ENCODE assay signal across 8 mouse cellular contexts in genomic region chr5:122132167-122133049, GRCm38 (mm10). TPM values are rescaled to one million over a fixed set of nuclear protein-coding genes. Genes with fewer than 3 reads are reported as not detected.
A peak's percentile ranks its signal among the peaks of the same experiment; 100 is the strongest.
DNase-seq lines count a peak whose midpoint lies in the region; ATAC-seq and TF ChIP-seq lines count a peak whose summit lies in the region.

No protein-coding gene starts in this region.

- WGBS in heart, adult 2 months: 30% methylated on average over 26 of the region's 26 CpGs
- WGBS in forebrain, postnatal 0 days: 21% methylated on average over 26 of the region's 26 CpGs
- 31% methylated on average over 24 of the region's 26 CpGs for WGBS in macrophage (ENCODE audit: missing documents)

- no peak for ATAC-seq in forebrain, postnatal 0 days
- no peak for ATAC-seq in granulocyte monocyte progenitor cell, adult 5-6 weeks (replicated peaks; ENCODE audit: poor library complexity, severe bottlenecking)

- in situ Hi-C loops in CH12.LX (cut with MboI; ENCODE audit: low pct_ligation_motif_present, low pct_unique_long_range_greater_than_20kb, low sequenced_read_pairs): loop anchor here (5.0 to 25.0 kb wide), 3 partner anchors 55 to 505 kb away; partner anchors contain the start of genes P2rx7 and Tctn1

- intact Hi-C loops in heart, adult 2 months (cut with DNase I): loop anchor here (5.0 kb wide), 2 partner anchors 110 to 130 kb away; partner anchors contain the start of gene Tctn1
- intact Hi-C loops in heart, postnatal 10 days (cut with DNase I): loop anchor here (5.0 kb wide), 2 partner anchors 210 to 260 kb away; partner anchors contain the start of gene Arpc3

- TF ChIP-seq RAD21 in CH12.LX (IDR thresholded peaks at IDR 0.05; ENCODE audit: low read depth, low read length): no peak

- H3K9me3 ChIP-seq in CH12.LX (replicated peaks; ENCODE audit: low read length): no peaks in the 10 kb centered on the region
- H3K9me3 ChIP-seq in forebrain, postnatal 0 days (ENCODE audit: low read length): no peaks in the 10 kb centered on the region

- H3K4me2 ChIP-seq in CH12.LX (ENCODE audit: insufficient read depth, low read depth, poor library complexity, severe bottlenecking): peak overlapping the region; percentile 41
- peak overlapping the region; percentile 48 for H3K4me2 ChIP-seq in forebrain, postnatal 0 days (ENCODE audit: low read depth)

- TF ChIP-seq CTCF in heart, adult 2 months (IDR thresholded peaks at IDR 0.05): no peak
- TF ChIP-seq CTCF in CH12.LX (conservative IDR thresholded peaks at IDR 0.05 in 1 of 2, IDR thresholded peaks at IDR 0.05 in 1 of 2; ENCODE audit: low read depth in 2 of 2, low read length in 2 of 2): no peak
- TF ChIP-seq CTCF in forebrain, postnatal 0 days (IDR thresholded peaks at IDR 0.05; ENCODE audit: low read depth): no peak

- TF ChIP-seq POLR2A in heart, adult 2 months (IDR thresholded peaks at IDR 0.05; ENCODE audit: insufficient read depth, low read depth, low read length): no peak
- TF ChIP-seq POLR2A in CH12.LX (IDR thresholded peaks at IDR 0.05; ENCODE audit: low read depth, low read length): no peak

- peaks cover 18% of the 10 kb centered on the region for H3K4me1 ChIP-seq in heart, adult 2 months (ENCODE audit: control insufficient read depth, insufficient read depth, low read length)
- H3K4me1 ChIP-seq in CH12.LX (ENCODE audit: control insufficient read depth in 1 of 2, insufficient read depth in 2 of 2): peaks cover 5 to 19% of the 10 kb centered on the region in 2 experiments
- H3K4me1 ChIP-seq in forebrain, postnatal 0 days (ENCODE audit: insufficient read depth): no peaks in the 10 kb centered on the region

- H3K9ac ChIP-seq in heart, adult 2 months (ENCODE audit: low read depth, low read length): peak overlapping the region; percentile 76
- H3K9ac ChIP-seq in CH12.LX (ENCODE audit: insufficient read depth, low read depth): peak overlapping the region; percentile 50
- H3K9ac ChIP-seq in forebrain, postnatal 0 days: no peak overlapping the region; the same call in 1 of the 2 replicates

- TF ChIP-seq EP300 in heart, adult 2 months (IDR thresholded peaks at IDR 0.05; ENCODE audit: insufficient read depth, low read depth, low read length): no peak
- TF ChIP-seq EP300 in CH12.LX (IDR thresholded peaks at IDR 0.05; ENCODE audit: low read length): no peak

- H3K4me3 ChIP-seq in heart, adult 2 months: peak overlapping the region; percentile 56
- H3K4me3 ChIP-seq in CH12.LX (replicated peaks in 1 of 3; ENCODE audit: low read depth in 2 of 3, low read length in 2 of 3, poor library complexity in 1 of 3) (peak overlapping the region; percentile 48 to 62 (median 51)), macrophage (ENCODE audit: inconsistent target) (peak overlapping the region; percentile 29)
- H3K4me3 ChIP-seq in forebrain, postnatal 0 days (ENCODE audit: low read depth, low read length): peak overlapping the region; percentile 25

- no peaks in the 10 kb centered on the region for H3K27me3 ChIP-seq in heart, adult 2 months (ENCODE audit: control insufficient read depth, insufficient read depth, low read length)
- peaks cover 4% of the 10 kb centered on the region for H3K27me3 ChIP-seq in CH12.LX (replicated peaks)
- H3K27me3 ChIP-seq in forebrain, postnatal 0 days (ENCODE audit: insufficient read depth, low read length): no peaks in the 10 kb centered on the region; the same call in 1 of the 2 replicates

- no peaks in the 10 kb centered on the region for H3K79me2 ChIP-seq in heart, adult 2 months (replicated peaks; ENCODE audit: control insufficient read depth, insufficient read depth, low read length)
- H3K79me2 ChIP-seq in CH12.LX (replicated peaks; ENCODE audit: control insufficient read depth, extremely low read depth, insufficient read depth, poor library complexity, severe bottlenecking): no peaks in the 10 kb centered on the region
- H3K79me2 ChIP-seq in macrophage (ENCODE audit: inconsistent target): no peaks in the 10 kb centered on the region

- dilution Hi-C loops in CH12.LX (cut with MboI; ENCODE audit: extremely low pct_ligation_motif_present, extremely low pct_unique_long_range_greater_than_20kb, low sequenced_read_pairs): no loop called here

- peak overlapping the region; percentile 12; the same call in 1 of the 2 replicates for H3K27ac ChIP-seq in heart, adult 2 months
- H3K27ac ChIP-seq in CH12.LX (ENCODE audit: insufficient read depth, low read depth) (no peak overlapping the region), macrophage (no peak overlapping the region)
- no peak overlapping the region for H3K27ac ChIP-seq in forebrain, postnatal 0 days (ENCODE audit: low read depth, low read length)

- peak in 1 of 2 experiments; percentile 21 for DNase-seq in heart, adult 2 months
- no peak for DNase-seq in heart, postnatal 10 days
- no peak for DNase-seq in CH12.LX (ENCODE audit: extremely low read depth)
- DNase-seq in forebrain, postnatal 0 days: no peak
- DNase-seq in ovary, postnatal 36 days (ENCODE audit: low spot score): no peak
- DNase-seq in adrenal gland, postnatal 14 days: no peak

- H3K36me3 ChIP-seq in heart, adult 2 months (ENCODE audit: control insufficient read depth, insufficient read depth, low read length): no peaks in the 10 kb centered on the region
- no peaks in the 10 kb centered on the region for H3K36me3 ChIP-seq in CH12.LX (replicated peaks in 1 of 2; ENCODE audit: control insufficient read depth in 1 of 2, insufficient read depth in 1 of 2, low read length in 1 of 2)
- H3K36me3 ChIP-seq in forebrain, postnatal 0 days (ENCODE audit: insufficient read depth): no peaks in the 10 kb centered on the region
- H3K36me3 ChIP-seq in macrophage (ENCODE audit: inconsistent target): no peaks in the 10 kb centered on the region

TF ChIP-seq in CH12.LX, 34 proteins besides CTCF, POLR2A, EP300 and RAD21 (continues in another document):
- no peak for TF ChIP-seq SIN3A (IDR thresholded peaks at IDR 0.05; ENCODE audit: low read length)
- TF ChIP-seq HCFC1 (IDR thresholded peaks at IDR 0.05; ENCODE audit: low read depth, low read length): no peak
- no peak for TF ChIP-seq CHD1 (IDR thresholded peaks at IDR 0.05; ENCODE audit: low read depth, low read length)
- TF ChIP-seq ZMIZ1 (IDR thresholded peaks at IDR 0.05; ENCODE audit: low read depth, low read length): no peak
- TF ChIP-seq MEF2A (IDR thresholded peaks at IDR 0.05; ENCODE audit: borderline replicate concordance, low read depth, low read length): no peak

RNA-seq across cellular contexts. Expression of gene Ccdc63, which starts 8.2 kb away (rescaled TPM):
- total RNA-seq in heart, adult 2 months (2021): under 1 TPM in 1 of 2 experiments, not detected in 1; 0.16 TPM
- 0.08 and 0.12 TPM in 2 replicates for polyA plus RNA-seq in heart, adult 2 months (2012; rRNA removed)
- under 1 TPM in 1 of 2 experiments, not detected in 1; 0.22 TPM for total RNA-seq in heart, postnatal 10 days (2021)
- total RNA-seq in CH12.LX (2012; rRNA removed) (0.47 and 0.59 TPM in 2 replicates), CH12.LX (2014; rRNA removed) (0.39 TPM in 1 of 2 replicates, not detected in the other)
- polyA plus RNA-seq in CH12.LX (2012; ENCODE audit: insufficient read length, low read depth) (0.70 and 0.94 TPM in 2 replicates), macrophage (2018) (0.25 to 1.1 TPM (median 0.70 TPM) in 3 replicates)
- 0.43 TPM in 1 of 2 replicates, not detected in the other for total RNA-seq in forebrain, postnatal 0 days (2014; rRNA removed)
- polyA plus RNA-seq in forebrain, postnatal 0 days (2015; fragmentation: Nextera tagmentation; extraction: Ambion mirVana): 0.08 and 0.16 TPM in 2 replicates
- 1 to 10 TPM in 25 of 26 experiments, under 1 TPM in 1; 0.77 to 8.8 (median 4.1) TPM for total RNA-seq in macrophage (2018; cell fraction: chromatin; rRNA removed)
- total RNA-seq in macrophage (2018; cell fraction: cytosol; rRNA removed): 1 to 10 TPM in 1 of 26 experiments, under 1 TPM in 24, not detected in 1; 0.12 to 1.1 (median 0.41) TPM
- total RNA-seq in macrophage (2018; cell fraction: nucleus; rRNA removed): 1 to 10 TPM in 21 of 26 experiments, under 1 TPM in 5; 0.22 to 6.2 (median 1.6) TPM
- total RNA-seq in granulocyte monocyte progenitor cell, adult 5-6 weeks (2014; fragmentation: Nextera tagmentation): 1.1 and 2.0 TPM in 2 replicates
- 0.60 TPM in 1 of 2 replicates, not detected in the other for total RNA-seq in granulocyte monocyte progenitor cell, adult 5-6 weeks (2017)
- total RNA-seq in adrenal gland, postnatal 14 days (2021): not detected in 2 replicates

RNA-seq across cellular contexts. Expression of gene Ppp1cc, which starts 25.7 kb away (rescaled TPM):
- 100 to 1,000 TPM; 101 to 127 TPM for total RNA-seq in heart, adult 2 months (2021)
- 59.7 and 87.8 TPM in 2 replicates for polyA plus RNA-seq in heart, adult 2 months (2012; rRNA removed)
- total RNA-seq in heart, postnatal 10 days (2021): 100 to 1,000 TPM; 171 to 173 TPM
- 191 and 234 TPM in 2 replicates for total RNA-seq in CH12.LX (2012; rRNA removed)
- total RNA-seq in CH12.LX (2014; rRNA removed): 401 and 406 TPM in 2 replicates
- 358 and 375 TPM in 2 replicates for polyA plus RNA-seq in CH12.LX (2012; ENCODE audit: insufficient read length, low read depth)
- 278 and 322 TPM in 2 replicates for total RNA-seq in forebrain, postnatal 0 days (2014; rRNA removed)
- 193 and 220 TPM in 2 replicates for polyA plus RNA-seq in forebrain, postnatal 0 days (2015; fragmentation: Nextera tagmentation; extraction: Ambion mirVana)
- total RNA-seq in macrophage (2018; cell fraction: chromatin; rRNA removed): 100 to 1,000 TPM in 18 of 26 experiments, 10 to 100 TPM in 8; 71.5 to 258 (median 130) TPM
- 100 to 1,000 TPM; 137 to 308 (median 183) TPM for total RNA-seq in macrophage (2018; cell fraction: cytosol; rRNA removed)
- total RNA-seq in macrophage (2018; cell fraction: nucleus; rRNA removed): 100 to 1,000 TPM in 21 of 26 experiments, 10 to 100 TPM in 5; 68.9 to 254 (median 125) TPM
- 236 to 261 TPM (median 239 TPM) in 3 replicates for polyA plus RNA-seq in macrophage (2018)
- 284 and 366 TPM in 2 replicates for total RNA-seq in granulocyte monocyte progenitor cell, adult 5-6 weeks (2014; fragmentation: Nextera tagmentation)
- 247 and 254 TPM in 2 replicates for total RNA-seq in granulocyte monocyte progenitor cell, adult 5-6 weeks (2017)
- 155 and 191 TPM in 2 replicates for total RNA-seq in adrenal gland, postnatal 14 days (2021)

RNA-seq across cellular contexts. Expression of gene Myl2, which starts 31.7 kb away (rescaled TPM):
- over 10,000 TPM; 18,797 to 22,206 TPM for total RNA-seq in heart, adult 2 months (2021)
- polyA plus RNA-seq in heart, adult 2 months (2012; rRNA removed): 7,725 and 11,177 TPM in 2 replicates
- total RNA-seq in heart, postnatal 10 days (2021): over 10,000 TPM; 18,908 to 21,159 TPM
- total RNA-seq in CH12.LX (2012; rRNA removed) (not detected in 2 replicates), CH12.LX (2014; rRNA removed) (not detected in 2 replicates)
- polyA plus RNA-seq in CH12.LX (2012; ENCODE audit: insufficient read length, low read depth) (not detected in 2 replicates), macrophage (2018) (1.5 TPM in 1 of 3 replicates, not detected in the others)
- total RNA-seq in forebrain, postnatal 0 days (2014; rRNA removed): 0.38 and 2.9 TPM in 2 replicates
- polyA plus RNA-seq in forebrain, postnatal 0 days (2015; fragmentation: Nextera tagmentation; extraction: Ambion mirVana): 1.7 TPM in 2 replicates
- not detected for total RNA-seq in macrophage (2018; cell fraction: chromatin; rRNA removed)
- total RNA-seq in macrophage (2018; cell fraction: cytosol; rRNA removed): under 1 TPM in 5 of 26 experiments, not detected in 21; 0.33 to 0.69 (median 0.54) TPM
- total RNA-seq in macrophage (2018; cell fraction: nucleus; rRNA removed): not detected
- total RNA-seq in granulocyte monocyte progenitor cell, adult 5-6 weeks (2014; fragmentation: Nextera tagmentation): not detected in 2 replicates
- total RNA-seq in granulocyte monocyte progenitor cell, adult 5-6 weeks (2017): not detected in 2 replicates
- not detected in 2 replicates for total RNA-seq in adrenal gland, postnatal 14 days (2021)

Comparison
In these comparisons a context has a peak if more than half of its experiments do, and no peak if none do; other contexts are left out.
1. RNA of gene Myl2, which starts 31.7 kb away (total RNA-seq): 18,797 to 22,206 TPM in heart, adult 2 months and 18,908 to 21,159 TPM in heart, postnatal 10 days; 0.38 to 2.9 TPM in forebrain, postnatal 0 days, not detected in adrenal gland, postnatal 14 days, not detected in CH12.LX and not detected in granulocyte monocyte progenitor cell, adult 5-6 weeks; every median in the first group is over 1,000 times any median in the second.
2. Peak in every context shown above with its lines, with median percentiles within 50 percentile points of each other: H3K4me3 ChIP-seq.